Mouse (Mus musculus): ENCODE results near the gene Cnot3. TPM values are rescaled to one million over a fixed set of nuclear protein-coding genes. Genes with fewer than 3 reads are reported as not detected.

Cnot3 gene
- polyA plus RNA-seq, 1 experiment from 2014 or later, result 44.6 TPM

GRCm38 (mm10) chr7:3617242-3617995 lies 27.6 kb upstream of the Cnot3 start, which contains the start of gene Ndufa3:
Ndufa3 (plus strand) TSS chr7:3617373.
- Histone ChIP-seq H3K4me2 (peak within 1 kb of the TSS; percentile 76), H3K27ac (peak within 1 kb of the TSS; percentile 71), H3K9ac (peak within 1 kb of the TSS; percentile 35), H3K27me3 (replicated peaks) (no peaks in the 10 kb centered on the region), H3K36me3 (0 out of 2 replicates have a peak, but pooled peaks cover 15% of the 10 kb centered on the region), H3K9me3 (no peaks in the 10 kb centered on the region), H3K4me1 (no peaks in the 10 kb centered on the region), H3K4me3 (replicated peaks) (peak within 1 kb of the TSS; percentile 86)
- peak; percentile 96 for ATAC-seq (ENCODE audit: insufficient read depth, low FRiP score, low read depth)
- WGBS, result under 1% methylated on average over 32 of the region's 32 CpGs

- H3K36me3 ChIP-seq, result peaks cover 9% of the 10 kb centered on the region; the same call in 1 of the 2 replicates
- peaks cover 19% of the 10 kb centered on the region for H3K4me1 ChIP-seq
- WGBS, result 33% methylated on average over 4 of the region's 4 CpGs
- peak overlapping the region; percentile 94 for H3K4me2 ChIP-seq
- H3K27ac ChIP-seq, result no peak overlapping the region
- H3K9ac ChIP-seq, result peak overlapping the region; percentile 63
- H3K4me3 ChIP-seq (replicated peaks), result peak overlapping the region; percentile 71
- ATAC-seq (ENCODE audit: insufficient read depth, low FRiP score, low read depth), result peak; percentile 11; the same call in 1 of the 2 replicates
- H3K9me3 ChIP-seq, result no peaks in the 10 kb centered on the region
- no peaks in the 10 kb centered on the region for H3K27me3 ChIP-seq (replicated peaks)
Measured at GRCm38 (mm10) chr7:3629030-3629429, 16.0 kb upstream of the Cnot3 start.

GRCm38 (mm10) chr7:3629543-3630477 lies 15.3 kb upstream of the Cnot3 start, which contains the start of the genes Tfpt and Prpf31:
Tfpt (minus strand) TSS chr7:3629929.
Prpf31 (plus strand) TSS chr7:3629985.
- Histone ChIP-seq H3K4me2 (peak within 1 kb of the TSS; percentile 94), H3K27me3 (replicated peaks) (no peaks in the 10 kb centered on the region), H3K4me1 (peaks cover 19% of the 10 kb centered on the region), H3K27ac (peak within 1 kb of the TSS; percentile 86), H3K9me3 (no peaks in the 10 kb centered on the region), H3K9ac (peak within 1 kb of the TSS; percentile 73), H3K36me3 (peaks cover 10% of the 10 kb centered on the region; the same call in 1 of the 2 replicates), H3K4me3 (replicated peaks) (peak within 1 kb of the TSS; percentile 71)
- 1% methylated on average over 47 of the region's 47 CpGs for WGBS
- ATAC-seq (ENCODE audit: insufficient read depth, low FRiP score, low read depth), result peak; percentile 88

DNA sequence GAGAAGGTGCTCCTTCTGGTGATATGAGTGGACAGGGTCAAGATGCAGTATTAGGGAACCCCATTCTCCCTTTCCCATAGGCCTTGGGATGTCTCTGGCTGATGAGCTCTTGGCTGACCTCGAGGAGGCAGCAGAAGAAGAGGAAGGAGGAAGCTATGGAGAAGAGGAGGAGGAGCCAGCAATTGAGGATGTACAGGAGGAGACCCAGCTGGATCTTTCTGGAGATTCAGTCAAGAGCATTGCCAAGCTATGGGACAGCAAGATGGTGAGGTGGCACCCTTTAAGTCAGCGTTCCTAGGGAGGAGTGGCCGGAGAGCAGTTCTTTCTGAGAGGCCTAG lies 14.6 kb upstream of the Cnot3 start:
- no peak for ATAC-seq (ENCODE audit: insufficient read depth, low FRiP score, low read depth)
- Histone ChIP-seq H3K4me3 (replicated peaks) (peak overlapping the region; percentile 71), H3K4me1 (peaks cover 19% of the 10 kb centered on the region), H3K36me3 (peaks cover 14% of the 10 kb centered on the region; the same call in 1 of the 2 replicates), H3K27ac (no peak overlapping the region), H3K4me2 (peak overlapping the region; percentile 88), H3K9ac (peak overlapping the region; percentile 73), H3K9me3 (no peaks in the 10 kb centered on the region), H3K27me3 (replicated peaks) (no peaks in the 10 kb centered on the region)
- 46% methylated on average over 3 of the region's 3 CpGs for WGBS

DNA sequence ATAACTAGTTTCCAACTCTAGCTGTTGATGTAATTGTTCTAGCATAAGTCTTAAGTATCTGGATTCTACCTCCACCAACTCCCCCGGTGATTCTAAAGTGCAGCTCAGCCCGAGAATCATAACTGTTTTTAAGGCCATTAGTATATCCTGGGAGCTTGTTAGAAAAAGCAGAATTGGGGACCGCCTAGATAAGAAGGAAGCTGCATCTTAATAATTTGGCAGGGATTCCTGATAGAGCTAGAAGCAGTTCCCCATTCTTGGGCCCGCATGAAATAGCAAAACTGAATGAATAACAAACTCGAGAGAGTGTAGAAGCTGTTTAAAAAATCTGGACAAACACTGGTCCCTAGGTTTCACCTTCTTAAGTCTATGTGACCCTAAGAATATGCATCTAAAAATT lies 1.7 kb upstream of the Cnot3 start:
- 67% methylated on average over 5 of the region's 5 CpGs for WGBS
- peaks cover 35% of the 10 kb centered on the region for H3K36me3 ChIP-seq
- no peak for ATAC-seq (ENCODE audit: insufficient read depth, low FRiP score, low read depth)
- no peaks in the 10 kb centered on the region for H3K27me3 ChIP-seq (replicated peaks)
- H3K4me2 ChIP-seq, result peak overlapping the region; percentile 79; the same call in 1 of the 2 replicates
- H3K9ac ChIP-seq, result no peak overlapping the region
- H3K27ac ChIP-seq, result no peak overlapping the region
- H3K4me1 ChIP-seq, result peaks cover 27% of the 10 kb centered on the region
- H3K9me3 ChIP-seq, result no peaks in the 10 kb centered on the region
- H3K4me3 ChIP-seq (replicated peaks), result no peak overlapping the region; the same call in 1 of the 2 replicates

DNA sequence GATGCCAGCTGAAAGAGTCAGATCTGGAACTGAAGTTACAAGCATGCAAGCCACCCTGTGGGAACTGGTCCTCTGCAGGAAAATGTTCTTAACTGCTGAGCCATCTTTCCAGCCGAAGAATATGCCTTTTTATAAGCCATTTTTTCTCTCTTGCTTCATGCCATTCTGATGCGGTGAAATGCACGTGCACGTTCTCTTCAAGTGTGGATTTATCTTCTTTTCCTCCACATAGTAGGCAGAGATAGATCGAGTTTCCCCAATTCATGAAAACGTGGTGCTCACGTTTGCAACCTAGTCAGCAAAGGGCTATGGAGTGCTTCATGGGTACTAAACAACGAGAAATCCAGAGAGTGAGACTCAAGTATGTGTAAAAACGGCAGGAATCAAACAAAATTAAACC lies 1.2 kb upstream of the Cnot3 start:
- peak overlapping the region; percentile 75; the same call in 1 of the 2 replicates for H3K27ac ChIP-seq
- no peak for ATAC-seq (ENCODE audit: insufficient read depth, low FRiP score, low read depth)
- peaks cover 31% of the 10 kb centered on the region for H3K36me3 ChIP-seq

GRCm38 (mm10) chr7:3644348-3644671 lies 758 bp upstream of the Cnot3 start:
- Histone ChIP-seq H3K36me3 (peaks cover 26% of the 10 kb centered on the region; the same call in 1 of the 2 replicates), H3K4me2 (peak overlapping the region; percentile 79), H3K27me3 (replicated peaks) (no peaks in the 10 kb centered on the region), H3K27ac (peak overlapping the region; percentile 75), H3K9ac (no peak overlapping the region), H3K4me3 (replicated peaks) (peak overlapping the region; percentile 98), H3K4me1 (peaks cover 27% of the 10 kb centered on the region), H3K9me3 (no peaks in the 10 kb centered on the region)
- WGBS, result 1% methylated on average over 11 of the region's 11 CpGs
- no peak for ATAC-seq (ENCODE audit: insufficient read depth, low FRiP score, low read depth)

More for the DNA sequence above, 1.2 kb upstream of the Cnot3 start:
- peak overlapping the region; percentile 98 for H3K4me3 ChIP-seq (replicated peaks)
- H3K9ac ChIP-seq, result no peak overlapping the region
- no peaks in the 10 kb centered on the region for H3K9me3 ChIP-seq
- WGBS, result 15% methylated on average over 9 of the region's 9 CpGs
- H3K4me1 ChIP-seq, result peaks cover 27% of the 10 kb centered on the region
- H3K4me2 ChIP-seq, result peak overlapping the region; percentile 79
- H3K27me3 ChIP-seq (replicated peaks), result no peaks in the 10 kb centered on the region

GRCm38 (mm10) chr7:3645488-3646025 lies 489 bp downstream of the Cnot3 start:
- H3K27me3 ChIP-seq (replicated peaks), result no peaks in the 10 kb centered on the region
- no peaks in the 10 kb centered on the region for H3K9me3 ChIP-seq
- H3K4me1 ChIP-seq, result peaks cover 27% of the 10 kb centered on the region
- H3K4me2 ChIP-seq, result peak overlapping the region; percentile 72
- peak overlapping the region; percentile 100 for H3K9ac ChIP-seq
- no peak for ATAC-seq (ENCODE audit: insufficient read depth, low FRiP score, low read depth)
- H3K27ac ChIP-seq, result peak overlapping the region; percentile 99
- WGBS, result 0% methylated on average over 52 of the region's 58 CpGs
- H3K36me3 ChIP-seq, result peaks cover 16% of the 10 kb centered on the region
- peak overlapping the region; percentile 98 for H3K4me3 ChIP-seq (replicated peaks)

GRCm38 (mm10) chr7:3646188-3646587 lies 1.1 kb downstream of the Cnot3 start:
- peak overlapping the region; percentile 100 for H3K9ac ChIP-seq
- ATAC-seq (ENCODE audit: insufficient read depth, low FRiP score, low read depth), result no peak
- H3K4me3 ChIP-seq (replicated peaks), result peak overlapping the region; percentile 98
- H3K27ac ChIP-seq, result 0 out of 2 replicates have a peak overlapping the region, but pooled peaks have one; percentile 99
- H3K27me3 ChIP-seq (replicated peaks), result no peaks in the 10 kb centered on the region
- peak overlapping the region; percentile 72 for H3K4me2 ChIP-seq
- peaks cover 16% of the 10 kb centered on the region for H3K36me3 ChIP-seq
- 10% methylated on average over 9 of the region's 9 CpGs for WGBS
- peaks cover 27% of the 10 kb centered on the region for H3K4me1 ChIP-seq
- no peaks in the 10 kb centered on the region for H3K9me3 ChIP-seq

GRCm38 (mm10) chr7:3646641-3647040 lies 1.6 kb downstream of the Cnot3 start:
- H3K9ac ChIP-seq, result peak overlapping the region; percentile 100
- peak overlapping the region; percentile 98 for H3K4me3 ChIP-seq (replicated peaks)
- H3K36me3 ChIP-seq, result peaks cover 16% of the 10 kb centered on the region
- WGBS, result 45% methylated on average over 4 of the region's 4 CpGs
- no peaks in the 10 kb centered on the region for H3K9me3 ChIP-seq
- no peak overlapping the region for H3K27ac ChIP-seq
- H3K4me1 ChIP-seq, result peaks cover 27% of the 10 kb centered on the region
- H3K27me3 ChIP-seq (replicated peaks), result no peaks in the 10 kb centered on the region
- ATAC-seq (ENCODE audit: insufficient read depth, low FRiP score, low read depth), result no peak
- peak overlapping the region; percentile 72 for H3K4me2 ChIP-seq

- H3K4me3 ChIP-seq (replicated peaks), result no peak overlapping the region
- no peak for ATAC-seq (ENCODE audit: insufficient read depth, low FRiP score, low read depth)
- H3K9me3 ChIP-seq, result no peaks in the 10 kb centered on the region
- no peak overlapping the region for H3K4me2 ChIP-seq
- peaks cover 95% of the 10 kb centered on the region for H3K36me3 ChIP-seq
- no peak overlapping the region for H3K9ac ChIP-seq
- H3K4me1 ChIP-seq, result no peaks in the 10 kb centered on the region
- no peak overlapping the region for H3K27ac ChIP-seq
- WGBS, result 82% methylated on average over 4 of the region's 4 CpGs
- no peaks in the 10 kb centered on the region for H3K27me3 ChIP-seq (replicated peaks)
Measured at GRCm38 (mm10) chr7:3656966-3657365, 11.9 kb downstream of the Cnot3 start.
